Mouse (Mus musculus): ENCODE results near the gene Cyp2r1.
A peak's percentile ranks its signal among the peaks of the same experiment; 100 is the strongest.
"Not testable (repeated sequence)": the region's sequence is repeated elsewhere in the genome, so short reads cannot be mapped to it uniquely, and the experiment has no call there.

The Cyp2r1 gene

GRCm38 (mm10) chr7:114562531-114563241, at the start of gene Cyp2r1:
TSS of gene Cyp2r1 (minus strand) at chr7:114562972.
- DNase-seq (ENCODE audit: extremely low spot score), result peak; percentile 87

GRCm38 (mm10) chr7:114594391-114594790, 31.6 kb upstream of the Cyp2r1 start:
- DNase-seq (ENCODE audit: extremely low spot score), result not testable (repeated sequence)

- DNase-seq (ENCODE audit: extremely low spot score), result no peak
Observed at GRCm38 (mm10) chr7:114582441-114582840, 19.7 kb upstream of the Cyp2r1 start.

- DNase-seq (ENCODE audit: extremely low spot score), result no peak
Observed at GRCm38 (mm10) chr7:114581200-114581599, 18.4 kb upstream of the Cyp2r1 start.

GRCm38 (mm10) chr7:114580426-114580825, 17.7 kb upstream of the Cyp2r1 start:
- DNase-seq (ENCODE audit: extremely low spot score), result peak; percentile 31

- no peak for DNase-seq (ENCODE audit: extremely low spot score)
Observed at GRCm38 (mm10) chr7:114577665-114578064, 14.9 kb upstream of the Cyp2r1 start.

- DNase-seq (ENCODE audit: extremely low spot score), result no peak
Observed at GRCm38 (mm10) chr7:114576931-114577330, 14.2 kb upstream of the Cyp2r1 start.

- DNase-seq (ENCODE audit: extremely low spot score), result not testable (repeated sequence)
Observed at GRCm38 (mm10) chr7:114573866-114574265, 11.1 kb upstream of the Cyp2r1 start.

GRCm38 (mm10) chr7:114536179-114536578, 26.6 kb downstream of the Cyp2r1 start:
- DNase-seq (ENCODE audit: extremely low spot score), result no peak

- DNase-seq (ENCODE audit: extremely low spot score), result no peak
Observed at GRCm38 (mm10) chr7:114526245-114526644, 36.5 kb downstream of the Cyp2r1 start.

- DNase-seq (ENCODE audit: extremely low spot score), result no peak
Observed at GRCm38 (mm10) chr7:114520122-114520521, 42.6 kb downstream of the Cyp2r1 start.

- no peak for DNase-seq (ENCODE audit: extremely low spot score)
Observed at GRCm38 (mm10) chr7:114508879-114509278, 53.9 kb downstream of the Cyp2r1 start.
